Mouse (Mus musculus): ENCODE measurements around the gene Batf2. TPM values are rescaled to one million over a fixed set of nuclear protein-coding genes. Genes with fewer than 3 reads are reported as not detected.

The Batf2 gene
- total RNA-seq, 2 experiments from 2014 or later = 0.30 to 0.72 TPM

DNA sequence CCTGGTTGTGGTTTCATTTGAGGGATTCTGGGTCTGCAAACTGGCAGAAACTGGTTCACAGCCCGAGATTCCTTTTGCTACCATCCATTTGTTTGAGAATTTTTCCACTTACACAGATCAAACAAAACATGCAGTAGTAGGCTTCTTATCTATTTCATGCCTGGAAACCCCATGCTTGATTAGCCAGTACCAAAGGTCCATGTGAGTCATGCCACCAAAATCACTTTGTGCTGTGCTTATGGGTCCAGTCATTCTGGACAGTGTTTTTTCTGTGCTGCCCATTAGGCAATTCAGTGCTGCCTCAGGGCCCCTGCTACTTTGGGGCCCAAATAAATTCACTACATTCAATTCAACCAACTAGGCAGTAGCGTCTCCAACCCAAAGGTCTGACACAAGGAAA lies 63.5 kb downstream of the Batf2 start:
- no peak for DNase-seq (ENCODE audit: low spot score in 2 of 2)

DNA sequence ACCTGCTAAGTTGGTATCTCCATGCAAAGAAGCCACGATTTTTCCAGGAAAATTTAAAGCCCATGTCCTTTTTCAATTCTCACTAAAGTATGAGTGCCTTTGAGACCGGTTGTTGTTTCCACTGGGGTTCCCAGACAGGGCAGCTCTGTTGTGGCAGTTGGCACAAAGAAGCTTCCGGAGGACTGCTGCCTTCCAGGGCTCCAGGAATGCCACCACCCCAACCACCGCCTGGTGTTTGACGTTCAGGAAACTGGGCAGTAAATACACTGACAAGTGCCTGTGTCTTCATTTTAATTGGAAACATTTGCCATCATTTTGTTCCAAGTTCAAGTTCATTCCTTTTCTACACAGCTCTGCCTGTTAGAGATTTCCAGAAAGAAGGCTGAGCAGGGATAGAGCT lies 65.9 kb downstream of the Batf2 start:
- no peak for DNase-seq (ENCODE audit: low spot score in 2 of 2)
- intact Hi-C loops (cut with DNase I) = no loop called here

More for the DNA sequence above, 63.5 kb downstream of the Batf2 start:
- intact Hi-C loops (cut with DNase I) = no loop called here

DNA sequence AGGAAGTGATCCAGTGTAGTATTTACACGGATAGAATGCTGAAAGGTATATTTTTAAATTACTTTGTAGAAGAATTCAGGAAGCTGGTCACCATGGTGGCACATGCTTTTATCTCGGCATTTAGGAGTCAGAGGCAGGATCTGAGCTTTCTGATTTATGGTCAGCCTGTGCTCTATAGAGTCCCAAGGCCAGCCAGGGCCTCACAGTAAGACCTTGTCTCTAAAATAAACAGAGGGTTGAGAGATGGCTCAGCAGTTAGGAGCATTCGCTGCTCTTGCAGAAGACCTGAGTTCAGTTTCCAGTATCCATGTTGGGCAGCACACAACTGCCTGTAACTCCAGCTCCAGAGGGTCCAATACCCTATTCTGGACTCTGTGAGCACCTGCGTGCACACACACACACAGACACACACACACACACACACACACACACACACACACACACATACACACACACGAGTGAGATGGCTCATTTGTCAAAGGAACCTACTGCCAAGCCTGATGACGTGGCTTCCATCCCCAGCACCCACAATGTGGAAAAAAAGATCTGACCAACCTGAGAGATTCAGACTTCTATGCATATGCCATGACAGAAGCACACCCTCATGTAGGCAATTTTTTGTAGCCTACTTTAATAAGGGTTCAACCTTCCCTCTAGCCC lies 75.4 kb downstream of the Batf2 start:
- intact Hi-C loops (cut with DNase I) = loop anchor here (5.0 kb wide), 1 partner anchor 64 kb away; no protein-coding TSS in a partner anchor
- no peak for DNase-seq (ENCODE audit: low spot score in 2 of 2)

DNA sequence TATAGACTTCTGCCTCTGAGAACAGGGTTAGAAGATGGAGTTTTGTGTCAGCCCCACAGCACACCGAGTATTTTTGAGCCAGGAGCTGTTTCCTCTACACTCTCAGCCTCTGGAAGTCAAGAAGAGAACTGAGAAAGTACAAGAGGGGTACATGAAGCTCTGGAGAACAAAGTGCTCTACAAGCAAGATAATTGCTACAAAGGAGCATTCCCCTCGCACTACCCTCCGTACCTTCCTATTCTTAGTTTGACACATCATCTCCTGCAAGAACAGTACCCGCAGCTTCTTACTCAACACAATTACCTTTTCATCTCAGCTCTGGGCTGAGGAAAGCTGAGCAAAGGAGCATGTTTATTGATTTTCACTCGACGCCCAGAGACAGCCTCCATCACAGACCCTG lies 77.8 kb downstream of the Batf2 start:
- intact Hi-C loops (cut with DNase I) = loop anchor here (5.0 kb wide), 1 partner anchor 66 kb away; no protein-coding TSS in a partner anchor
- DNase-seq (ENCODE audit: low spot score in 2 of 2) = no peak

Other genes with a start within 250 kb of the Batf2 start
- 1 to 10 TPM; 4.3 to 4.5 TPM for gene Tigd3, start 246.8 kb upstream of the Batf2 start, total RNA-seq (2021)
- 10 to 100 TPM; 77.5 to 96.5 TPM for gene Dpf2, start 228.0 kb upstream of the Batf2 start, total RNA-seq (2021)
- 1 to 10 TPM; 5.5 to 8.3 TPM for gene Cdc42ep2, start 216.2 kb upstream of the Batf2 start, total RNA-seq (2021)
- gene Pola2, start 176.8 kb upstream of the Batf2 start, total RNA-seq (2021) = 1 to 10 TPM; 4.6 to 5.5 TPM
- gene Slc22a20, start 154.8 kb upstream of the Batf2 start, total RNA-seq (2021) = not detected
- gene Capn1, start 125.1 kb upstream of the Batf2 start, total RNA-seq (2021) = 10 to 100 TPM; 19.6 to 20.9 TPM
- 10 to 100 TPM; 40.8 to 51.8 TPM for gene Syvn1, start 94.4 kb upstream of the Batf2 start, total RNA-seq (2021)
- gene Mrpl49, start 83.2 kb upstream of the Batf2 start, total RNA-seq (2021) = 10 to 100 TPM; 40.5 to 45.1 TPM
- gene Fau, start 83.1 kb upstream of the Batf2 start, total RNA-seq (2021) = 100 to 1,000 TPM; 637 to 694 TPM
- 10 to 100 TPM; 35.5 to 40.7 TPM for gene Znhit2, start 79.8 kb upstream of the Batf2 start, total RNA-seq (2021)
- gene Tm7sf2, start 72.6 kb upstream of the Batf2 start, total RNA-seq (2021) = 10 to 100 TPM; 28.2 to 29.1 TPM
- gene Vps51, start 63.8 kb upstream of the Batf2 start, total RNA-seq (2021) = 10 to 100 TPM; 83.9 to 87.0 TPM
- gene Tmem262, start 61.0 kb upstream of the Batf2 start, total RNA-seq (2021) = not detected
- gene Gm28374, start 58.7 kb upstream of the Batf2 start, total RNA-seq (2021) = under 1 TPM; 0.72 to 0.84 TPM
- 10 to 100 TPM; 36.9 to 41.3 TPM for gene Zfpl1, start 56.0 kb upstream of the Batf2 start, total RNA-seq (2021)
- not detected for gene Cdca5, start 56.0 kb upstream of the Batf2 start, total RNA-seq (2021)
- not detected for gene AC131692.1, start 46.6 kb upstream of the Batf2 start, total RNA-seq (2021)
- under 1 TPM in 1 of 2 experiments, not detected in 1; 0.20 TPM for gene Naaladl1, start 35.2 kb upstream of the Batf2 start, total RNA-seq (2021)
- gene Sac3d1, start 22.3 kb upstream of the Batf2 start, total RNA-seq (2021) = 10 to 100 TPM; 18.3 to 27.5 TPM
- gene Snx15, start 12.7 kb upstream of the Batf2 start, total RNA-seq (2021) = 10 to 100 TPM; 43.7 to 43.8 TPM
- 10 to 100 TPM; 73.3 to 87.5 TPM for gene Arl2, start 565 bp downstream of the Batf2 start, total RNA-seq (2021)
- gene Majin, start 43.4 kb downstream of the Batf2 start, total RNA-seq (2021) = under 1 TPM in 1 of 2 experiments, not detected in 1; 0.32 TPM
- not detected for gene Gpha2, start 85.4 kb downstream of the Batf2 start, total RNA-seq (2021)
- gene Ppp2r5b, start 94.9 kb downstream of the Batf2 start, total RNA-seq (2021) = 100 to 1,000 TPM; 160 to 173 TPM
- 10 to 100 TPM; 32.3 to 39.4 TPM for gene Atg2a, start 100.7 kb downstream of the Batf2 start, total RNA-seq (2021)
- gene Ehd1, start 135.7 kb downstream of the Batf2 start, total RNA-seq (2021) = 10 to 100 TPM; 38.2 to 42.2 TPM
- gene Cdc42bpg, start 165.5 kb downstream of the Batf2 start, total RNA-seq (2021) = 1 to 10 TPM; 3.3 to 3.4 TPM
- 10 to 100 TPM; 67.5 to 73.7 TPM for gene Men1, start 194.0 kb downstream of the Batf2 start, total RNA-seq (2021)
- 100 to 1,000 TPM in 1 of 2 experiments, 10 to 100 TPM in 1; 93.5 to 107 TPM for gene Map4k2, start 200.2 kb downstream of the Batf2 start, total RNA-seq (2021)
- 100 to 1,000 TPM; 158 to 227 TPM for gene Sf1, start 222.7 kb downstream of the Batf2 start, total RNA-seq (2021)
- gene Pygm, start 243.4 kb downstream of the Batf2 start, total RNA-seq (2021) = 10 to 100 TPM; 29.2 to 33.3 TPM